Mouse (Mus musculus): ENCODE data around the gene Grip1. TPM values are rescaled to one million over a fixed set of nuclear protein-coding genes. Genes with fewer than 3 reads are reported as not detected.

Gene Grip1
- polyA plus RNA-seq, 1 experiment from 2014 or later: 18.5 TPM

- no peak for ATAC-seq (ENCODE audit: low FRiP score)
- Histone ChIP-seq H3K9me3 (ENCODE audit: control insufficient read depth, low read length) (no peaks in the 10 kb centered on the region), H3K4me2 (replicated peaks) (no peak overlapping the region), H3K4me1 (replicated peaks; ENCODE audit: control insufficient read depth, insufficient read depth, low read length) (peaks cover 16% of the 10 kb centered on the region; the same call in 1 of the 2 replicates), H3K27me3 (ENCODE audit: control insufficient read depth, insufficient read depth, low read length) (no peaks in the 10 kb centered on the region), H3K36me3 (replicated peaks; ENCODE audit: control insufficient read depth, insufficient read depth) (no peaks in the 10 kb centered on the region), H3K9ac (no peak overlapping the region), H3K27ac (peak overlapping the region; percentile 45; the same call in 1 of the 2 replicates), H3K4me3 (replicated peaks; ENCODE audit: low read length) (no peak overlapping the region)
- WGBS: 38% methylated on average over 8 of the region's 8 CpGs
- DNase-seq (ENCODE audit: low spot score): no peak
Observed at GRCm38 (mm10) chr10:119806151-119806550, 352.5 kb downstream of the Grip1 start.

- 93% methylated on average over 5 of the region's 5 CpGs for WGBS
- Histone ChIP-seq H3K27ac (no peak overlapping the region), H3K4me2 (replicated peaks) (no peak overlapping the region), H3K4me3 (replicated peaks; ENCODE audit: low read length) (no peak overlapping the region), H3K9me3 (ENCODE audit: control insufficient read depth, low read length) (no peaks in the 10 kb centered on the region), H3K27me3 (ENCODE audit: control insufficient read depth, insufficient read depth, low read length) (no peaks in the 10 kb centered on the region), H3K36me3 (replicated peaks; ENCODE audit: control insufficient read depth, insufficient read depth) (no peaks in the 10 kb centered on the region), H3K9ac (no peak overlapping the region), H3K4me1 (replicated peaks; ENCODE audit: control insufficient read depth, insufficient read depth, low read length) (peaks cover 16% of the 10 kb centered on the region; the same call in 1 of the 2 replicates)
- DNase-seq (ENCODE audit: low spot score): no peak
- no peak for ATAC-seq (ENCODE audit: low FRiP score)
Observed at GRCm38 (mm10) chr10:119808384-119808783, 354.8 kb downstream of the Grip1 start.

GRCm38 (mm10) chr10:119814087-119814486 is 360.5 kb downstream of the Grip1 start:
- H3K9me3 ChIP-seq (ENCODE audit: control insufficient read depth, low read length): no peaks in the 10 kb centered on the region
- no peak overlapping the region for H3K27ac ChIP-seq
- H3K4me3 ChIP-seq (replicated peaks; ENCODE audit: low read length): no peak overlapping the region
- DNase-seq (ENCODE audit: low spot score) (no peak), ATAC-seq (ENCODE audit: low FRiP score) (no peak)
- peaks cover 11% of the 10 kb centered on the region for H3K4me1 ChIP-seq (replicated peaks; ENCODE audit: control insufficient read depth, insufficient read depth, low read length)
- H3K4me2 ChIP-seq (replicated peaks): no peak overlapping the region
- H3K36me3 ChIP-seq (replicated peaks; ENCODE audit: control insufficient read depth, insufficient read depth): no peaks in the 10 kb centered on the region
- whole genome bisulfite sequencing: 75% methylated on average over 4 of the region's 4 CpGs
- no peaks in the 10 kb centered on the region for H3K27me3 ChIP-seq (ENCODE audit: control insufficient read depth, insufficient read depth, low read length)
- H3K9ac ChIP-seq: no peak overlapping the region

- WGBS: 72% methylated on average over 5 of the region's 5 CpGs
- Histone ChIP-seq H3K27me3 (ENCODE audit: control insufficient read depth, insufficient read depth, low read length) (no peaks in the 10 kb centered on the region), H3K27ac (no peak overlapping the region)
Observed at GRCm38 (mm10) chr10:119816001-119816400, 362.4 kb downstream of the Grip1 start.

GRCm38 (mm10) chr10:119818381-119818780 is 364.8 kb downstream of the Grip1 start:
- WGBS: 15% methylated on average over 5 of the region's 5 CpGs
- Histone ChIP-seq H3K9me3 (ENCODE audit: control insufficient read depth, low read length) (no peaks in the 10 kb centered on the region), H3K36me3 (replicated peaks; ENCODE audit: control insufficient read depth, insufficient read depth) (no peaks in the 10 kb centered on the region), H3K27ac (peak overlapping the region; percentile 91), H3K4me3 (replicated peaks; ENCODE audit: low read length) (peak overlapping the region; percentile 49), H3K27me3 (ENCODE audit: control insufficient read depth, insufficient read depth, low read length) (no peaks in the 10 kb centered on the region), H3K9ac (peak overlapping the region; percentile 81), H3K4me2 (replicated peaks) (peak overlapping the region; percentile 68), H3K4me1 (replicated peaks; ENCODE audit: control insufficient read depth, insufficient read depth, low read length) (peaks cover 35% of the 10 kb centered on the region)
- ATAC-seq (ENCODE audit: low FRiP score): peak; percentile 64
- no peak for DNase-seq (ENCODE audit: low spot score)

More at GRCm38 (mm10) chr10:119816001-119816400, 362.4 kb downstream of the Grip1 start:
- DNase-seq (ENCODE audit: low spot score): no peak
- no peaks in the 10 kb centered on the region for H3K36me3 ChIP-seq (replicated peaks; ENCODE audit: control insufficient read depth, insufficient read depth)
- ATAC-seq (ENCODE audit: low FRiP score): no peak
- peaks cover 20% of the 10 kb centered on the region for H3K4me1 ChIP-seq (replicated peaks; ENCODE audit: control insufficient read depth, insufficient read depth, low read length)
- H3K4me3 ChIP-seq (replicated peaks; ENCODE audit: low read length): no peak overlapping the region
- H3K9me3 ChIP-seq (ENCODE audit: control insufficient read depth, low read length): no peaks in the 10 kb centered on the region
- no peak overlapping the region for H3K4me2 ChIP-seq (replicated peaks)
- H3K9ac ChIP-seq: no peak overlapping the region

GRCm38 (mm10) chr10:119819102-119819681 is 365.6 kb downstream of the Grip1 start:
- 14% methylated on average over 17 of the region's 17 CpGs for WGBS
- DNase-seq (ENCODE audit: low spot score): peak; percentile 60

GRCm38 (mm10) chr10:119819740-119820139 is 366.1 kb downstream of the Grip1 start:
- Histone ChIP-seq H3K4me1 (replicated peaks; ENCODE audit: control insufficient read depth, insufficient read depth, low read length) (peaks cover 46% of the 10 kb centered on the region), H3K27me3 (ENCODE audit: control insufficient read depth, insufficient read depth, low read length) (no peaks in the 10 kb centered on the region), H3K9ac (peak overlapping the region; percentile 81), H3K36me3 (replicated peaks; ENCODE audit: control insufficient read depth, insufficient read depth) (no peaks in the 10 kb centered on the region), H3K27ac (peak overlapping the region; percentile 91), H3K4me2 (replicated peaks) (peak overlapping the region; percentile 68), H3K9me3 (ENCODE audit: control insufficient read depth, low read length) (no peaks in the 10 kb centered on the region), H3K4me3 (replicated peaks; ENCODE audit: low read length) (peak overlapping the region; percentile 49)
- no peak for ATAC-seq (ENCODE audit: low FRiP score)
- 15% methylated on average over 5 of the region's 5 CpGs for WGBS
- peak; percentile 62 for DNase-seq (ENCODE audit: low spot score)

More at GRCm38 (mm10) chr10:119819102-119819681, 365.6 kb downstream of the Grip1 start:
- Histone ChIP-seq H3K4me1 (replicated peaks; ENCODE audit: control insufficient read depth, insufficient read depth, low read length) (peaks cover 41% of the 10 kb centered on the region), H3K27me3 (ENCODE audit: control insufficient read depth, insufficient read depth, low read length) (no peaks in the 10 kb centered on the region), H3K36me3 (replicated peaks; ENCODE audit: control insufficient read depth, insufficient read depth) (no peaks in the 10 kb centered on the region), H3K4me2 (replicated peaks) (peak overlapping the region; percentile 68), H3K27ac (peak overlapping the region; percentile 91), H3K9me3 (ENCODE audit: control insufficient read depth, low read length) (no peaks in the 10 kb centered on the region), H3K9ac (peak overlapping the region; percentile 81), H3K4me3 (replicated peaks; ENCODE audit: low read length) (peak overlapping the region; percentile 49)
- ATAC-seq (ENCODE audit: low FRiP score): peak; percentile 75

- Histone ChIP-seq H3K4me2 (replicated peaks) (peak overlapping the region; percentile 68), H3K36me3 (replicated peaks; ENCODE audit: control insufficient read depth, insufficient read depth) (no peaks in the 10 kb centered on the region), H3K9ac (peak overlapping the region; percentile 45; the same call in 1 of the 2 replicates), H3K4me3 (replicated peaks; ENCODE audit: low read length) (peak overlapping the region; percentile 49), H3K9me3 (ENCODE audit: control insufficient read depth, low read length) (no peaks in the 10 kb centered on the region), H3K4me1 (replicated peaks; ENCODE audit: control insufficient read depth, insufficient read depth, low read length) (peaks cover 46% of the 10 kb centered on the region), H3K27ac (peak overlapping the region; percentile 51; the same call in 1 of the 2 replicates), H3K27me3 (ENCODE audit: control insufficient read depth, insufficient read depth, low read length) (no peaks in the 10 kb centered on the region)
- no peak for ATAC-seq (ENCODE audit: low FRiP score)
- no peak for DNase-seq (ENCODE audit: low spot score)
- WGBS: 28% methylated on average over 4 of the region's 4 CpGs
Observed at GRCm38 (mm10) chr10:119820428-119820827, 366.8 kb downstream of the Grip1 start.

- Histone ChIP-seq H3K4me1 (replicated peaks; ENCODE audit: control insufficient read depth, insufficient read depth, low read length) (peaks cover 38% of the 10 kb centered on the region), H3K9me3 (ENCODE audit: control insufficient read depth, low read length) (no peaks in the 10 kb centered on the region), H3K4me2 (replicated peaks) (no peak overlapping the region), H3K27ac (peak overlapping the region; percentile 26; the same call in 1 of the 2 replicates), H3K9ac (no peak overlapping the region), H3K4me3 (replicated peaks; ENCODE audit: low read length) (no peak overlapping the region), H3K36me3 (replicated peaks; ENCODE audit: control insufficient read depth, insufficient read depth) (no peaks in the 10 kb centered on the region), H3K27me3 (ENCODE audit: control insufficient read depth, insufficient read depth, low read length) (no peaks in the 10 kb centered on the region)
- ATAC-seq (ENCODE audit: low FRiP score) (no peak), DNase-seq (ENCODE audit: low spot score) (no peak)
- WGBS: 22% methylated on average over 7 of the region's 7 CpGs
Observed at GRCm38 (mm10) chr10:119823691-119824090, 370.1 kb downstream of the Grip1 start.

Data from hindbrain, embryonic 14.5 days (tissue).